Mouse (Mus musculus) hindbrain, embryonic 10.5 days (tissue): ENCODE measurements around the gene Eif2b3. TPM values are rescaled to one million over a fixed set of nuclear protein-coding genes. Genes with fewer than 3 reads are reported as not detected.

ENCODE experiments used
- DNase-seq: peaks from one replicate; pipeline ENCODE4 v3.0.0-alpha.2; 2017; ENCODE audit warnings: low spot score
- H3K27ac ChIP-seq: fragments of 300-500 bp; sonication (generic); 2 replicates; pipeline ENCODE4 v1.5.1; 2016; ENCODE audit warnings: mild to moderate bottlenecking, moderate library complexity
- H3K27me3 ChIP-seq: fragments of 300-500 bp; sonication (generic); 2 replicates; pipeline ENCODE4 v1.6.1; 2016; ENCODE audit warnings: mild to moderate bottlenecking; ENCODE audit not compliant: poor library complexity, insufficient read depth, severe bottlenecking
- H3K36me3 ChIP-seq: fragments of 300-500 bp; sonication (generic); 2 replicates; pipeline ENCODE4 v1.6.1; 2016; ENCODE audit warnings: mild to moderate bottlenecking, moderate library complexity
- H3K4me1 ChIP-seq: fragments of 300-500 bp; sonication (generic); replicated peaks from 2 replicates; pipeline ENCODE4 v1.6.1; 2016; ENCODE audit warnings: mild to moderate bottlenecking
- H3K4me3 ChIP-seq: fragments of 300-500 bp; sonication (generic); 2 replicates; pipeline ENCODE4 v1.5.1; 2016; ENCODE audit warnings: mild to moderate bottlenecking, moderate library complexity
- H3K9me3 ChIP-seq: fragments of 300-500 bp; sonication (generic); 2 replicates; pipeline ENCODE4 v1.6.1; 2016; ENCODE audit warnings: mild to moderate bottlenecking, moderate library complexity
- whole genome bisulfite sequencing: fragments of 180-500 bp; shearing (Covaris S2); methylation state at CpG from one replicate; pipeline ENCODE4 v1.1.7; 2016; 5-methylcytosine and 5-hydroxymethylcytosine counted together
- polyA plus RNA-seq: library from polyadenylated mRNA; unstranded; fragments of >200 nt; fragmentation: Nextera tagmentation; extraction: Ambion mirVana; gene quantifications from 2 replicates; pipeline ENCODE4 v1.2.1, GENCODE M21; 2016

Eif2b3 gene
- polyA plus RNA-seq, 1 experiment from 2014 or later: 49.1 TPM

DNA sequence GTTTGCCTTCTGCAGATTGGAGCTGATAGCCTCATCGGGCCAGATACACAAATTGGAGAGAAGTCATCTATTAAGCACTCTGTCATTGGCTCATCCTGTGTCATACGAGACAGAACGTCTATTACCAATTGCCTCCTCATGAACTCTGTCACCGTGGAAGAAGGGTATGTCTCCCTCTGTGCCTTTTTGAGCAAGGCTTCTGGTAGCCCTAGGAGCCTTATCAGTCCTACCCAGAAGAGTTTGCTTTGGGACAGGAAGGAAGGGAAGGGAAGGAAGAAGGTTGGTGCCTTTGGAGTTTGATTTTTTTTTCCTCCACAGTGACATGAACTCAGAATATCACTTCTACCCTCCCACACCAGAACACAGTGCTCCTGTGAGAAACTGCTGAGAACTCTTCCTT lies 51.4 kb downstream of the Eif2b3 start:
- Histone ChIP-seq H3K4me1 (no peaks in the 10 kb centered on the region), H3K27ac (no peak overlapping the region), H3K9me3 (no peaks in the 10 kb centered on the region), H3K27me3 (peaks cover 12% of the 10 kb centered on the region), H3K36me3 (peaks cover 100% of the 10 kb centered on the region), H3K4me3 (no peak overlapping the region)
- no peak for DNase-seq
- WGBS: 90% methylated on average over 4 of the region's 4 CpGs

DNA sequence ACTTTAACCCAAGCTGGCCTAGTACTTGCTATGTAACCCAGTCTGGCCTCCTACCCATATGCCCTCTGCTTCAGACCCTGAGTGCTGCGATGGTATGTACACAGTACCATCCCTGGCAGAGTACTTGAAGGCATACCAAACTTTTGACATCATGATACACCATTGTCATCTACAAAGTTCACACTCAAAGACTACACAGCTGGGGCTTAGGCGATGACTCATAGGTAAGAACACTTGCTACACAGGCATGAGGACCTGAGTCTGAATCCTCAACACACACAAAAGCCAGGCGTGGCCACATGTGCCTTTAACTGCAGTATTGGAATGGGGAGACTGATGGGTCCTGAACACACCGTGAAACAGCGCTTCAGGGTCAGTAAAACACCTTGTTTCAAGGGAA lies 52.0 kb downstream of the Eif2b3 start:
- Histone ChIP-seq H3K4me3 (no peak overlapping the region), H3K27ac (no peak overlapping the region), H3K4me1 (no peaks in the 10 kb centered on the region), H3K36me3 (peaks cover 98% of the 10 kb centered on the region), H3K9me3 (no peaks in the 10 kb centered on the region), H3K27me3 (peaks cover 8% of the 10 kb centered on the region; the same call in 1 of the 2 replicates)
- WGBS: 94% methylated on average over 5 of the region's 5 CpGs
- DNase-seq: no peak

DNA sequence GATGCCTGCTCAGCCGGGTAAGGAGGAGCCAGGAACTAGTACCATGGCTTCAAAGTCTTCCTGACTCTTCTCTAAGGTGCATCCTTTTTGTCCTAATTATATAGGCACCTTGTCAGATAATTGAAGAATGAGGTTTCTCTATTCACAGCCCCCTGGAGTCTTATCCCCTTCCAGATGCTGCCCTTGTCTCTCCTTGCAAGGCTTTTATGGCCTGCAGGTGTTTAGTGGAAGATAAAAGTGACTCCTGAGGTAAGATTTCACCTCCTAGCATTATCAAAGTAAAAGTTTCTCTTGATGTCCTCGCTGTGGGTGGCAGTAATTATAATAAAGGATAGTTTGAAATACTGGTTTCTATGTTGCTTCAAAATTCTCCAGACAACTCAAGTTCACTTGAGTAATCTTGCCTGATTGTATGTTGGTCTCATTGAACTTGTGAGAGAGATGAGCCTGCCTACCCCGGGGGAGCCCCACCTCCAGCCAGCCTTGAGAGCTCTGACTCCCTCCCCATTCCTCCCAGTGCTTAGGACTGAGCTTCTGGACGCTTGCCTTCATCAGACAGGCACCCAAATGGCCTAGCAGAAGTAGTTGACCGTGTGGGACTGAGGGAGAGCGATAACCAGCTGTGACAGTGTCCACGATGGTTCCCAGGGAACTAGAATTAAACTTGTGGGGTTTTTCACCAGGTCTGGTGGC lies 68.9 kb downstream of the Eif2b3 start:
- H3K9me3 ChIP-seq: no peaks in the 10 kb centered on the region
- DNase-seq: no peak
- H3K27ac ChIP-seq: no peak overlapping the region
- peaks cover 42% of the 10 kb centered on the region for H3K36me3 ChIP-seq
- no peaks in the 10 kb centered on the region for H3K27me3 ChIP-seq
- 86% methylated on average over 7 of the region's 7 CpGs for WGBS
- no peak overlapping the region for H3K4me3 ChIP-seq
- 0 out of 2 replicates have a peak, but pooled peaks cover 8% of the 10 kb centered on the region for H3K4me1 ChIP-seq

DNA sequence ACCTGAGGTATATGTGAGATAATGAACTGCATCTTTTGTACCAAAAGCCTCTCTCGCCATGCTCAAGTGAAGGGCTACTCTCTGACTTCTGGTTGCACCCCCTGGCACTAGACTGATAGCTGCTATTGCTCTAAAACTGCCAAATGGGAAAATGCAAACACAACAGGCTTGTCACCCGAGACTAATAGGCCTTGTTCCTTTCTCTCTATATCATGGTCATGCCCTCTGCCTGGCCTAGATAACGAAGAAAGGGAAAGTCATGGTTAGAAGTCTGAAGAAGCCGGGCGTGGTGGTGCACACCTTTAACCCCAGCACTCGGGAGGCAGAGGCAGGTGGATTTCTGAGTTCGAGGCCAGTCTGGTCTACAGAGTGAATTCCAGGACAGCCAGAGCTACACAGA lies 71.4 kb downstream of the Eif2b3 start:
- Histone ChIP-seq H3K4me1 (peaks cover 16% of the 10 kb centered on the region), H3K27ac (no peak overlapping the region), H3K9me3 (no peaks in the 10 kb centered on the region), H3K36me3 (peaks cover 25% of the 10 kb centered on the region), H3K27me3 (peaks cover 16% of the 10 kb centered on the region), H3K4me3 (no peak overlapping the region)
- no peak for DNase-seq
- 85% methylated on average over 7 of the region's 7 CpGs for WGBS

DNA sequence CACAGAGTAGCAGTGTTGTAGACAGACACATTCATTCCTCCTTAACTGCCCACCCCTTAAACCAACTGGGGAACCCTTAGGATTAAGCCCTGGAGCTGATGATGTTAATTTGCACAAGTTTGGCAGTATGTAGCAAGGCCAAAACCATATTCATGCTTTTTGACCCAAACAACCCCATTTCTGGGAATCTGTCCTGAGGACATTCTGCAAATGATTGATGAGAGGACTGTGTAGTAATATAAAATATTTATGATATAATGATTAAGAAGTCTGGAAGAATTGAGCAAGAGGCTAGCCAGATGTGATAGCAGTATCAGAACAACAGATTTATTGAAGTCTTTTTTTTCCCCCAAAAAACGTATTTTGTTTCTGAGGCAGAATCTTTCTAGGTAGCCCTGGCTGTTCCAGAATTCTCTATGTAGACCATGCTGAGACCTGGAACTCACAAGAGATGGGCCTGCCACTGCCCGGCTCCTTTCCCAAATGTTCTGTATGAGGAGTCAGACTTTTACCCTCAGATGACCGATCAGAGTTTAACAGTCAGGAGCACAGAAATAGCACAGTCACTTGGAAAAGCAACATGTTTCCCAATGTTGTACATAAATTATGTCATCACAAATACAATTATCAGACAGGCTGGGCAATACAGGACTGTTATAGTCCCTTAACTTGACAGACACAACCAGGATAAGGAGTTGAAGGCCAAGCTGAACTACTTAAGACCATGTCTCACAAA lies 75.6 kb downstream of the Eif2b3 start:
- H3K4me1 ChIP-seq: peaks cover 48% of the 10 kb centered on the region
- WGBS: 91% methylated on average over 3 of the region's 3 CpGs

DNA sequence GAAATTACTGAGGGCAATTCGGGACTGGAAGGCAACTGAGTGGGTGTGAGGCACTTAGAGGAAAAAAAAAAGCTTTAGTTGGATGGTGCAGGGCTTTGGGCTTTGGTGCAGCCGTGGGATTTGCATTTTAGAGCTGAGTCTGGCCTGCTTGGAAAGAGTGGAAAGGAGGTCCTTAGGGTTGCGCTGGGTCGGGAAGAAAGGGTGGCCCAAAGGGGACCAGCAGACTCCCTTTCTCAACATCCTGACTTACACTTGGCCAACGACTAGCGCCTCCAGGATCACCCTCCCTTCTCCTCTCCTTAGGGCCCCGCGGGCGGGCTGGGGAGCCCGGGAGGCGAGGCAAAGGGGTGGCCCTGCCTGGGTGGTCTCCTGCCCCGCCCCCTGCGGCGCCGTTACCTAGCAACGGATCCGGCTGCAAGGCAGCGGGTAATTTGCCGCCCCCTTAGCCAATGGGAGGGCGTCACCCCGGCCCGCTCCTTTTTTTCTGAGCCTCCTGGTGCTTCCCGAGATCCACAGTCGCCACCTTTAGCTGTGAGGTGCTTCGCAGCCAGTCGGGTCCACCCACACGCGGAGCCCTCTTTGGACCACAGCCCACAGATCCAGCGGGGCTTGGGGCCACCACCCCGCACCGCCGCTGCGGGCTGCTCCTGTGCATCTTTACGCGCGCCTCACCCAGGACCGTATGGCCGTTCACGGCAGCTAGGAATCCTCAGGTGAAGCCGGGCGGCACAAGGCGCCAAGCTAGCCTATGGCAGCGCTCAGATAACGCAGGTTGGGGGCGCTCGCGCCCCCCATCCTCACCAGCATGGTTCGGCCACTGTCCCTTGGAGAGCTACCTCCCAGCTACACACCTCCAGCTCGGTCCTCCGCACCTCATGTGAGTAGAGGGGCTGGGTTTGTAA lies 76.6 kb downstream of the Eif2b3 start, which contains the start of gene Ptch2:
Ptch2 (plus strand) TSS at position 525 of the 902 bp plus-strand sequence.
- WGBS: under 1% methylated on average over 50 of the region's 50 CpGs
- peak; percentile 90 for DNase-seq
- Histone ChIP-seq H3K27ac (peak within 1 kb of the TSS; percentile 89), H3K9me3 (no peaks in the 10 kb centered on the region), H3K4me3 (peak within 1 kb of the TSS; percentile 72), H3K36me3 (peaks cover 4% of the 10 kb centered on the region; the same call in 1 of the 2 replicates), H3K27me3 (peaks cover 40% of the 10 kb centered on the region), H3K4me1 (peaks cover 42% of the 10 kb centered on the region)

More for the DNA sequence above, 75.6 kb downstream of the Eif2b3 start:
- Histone ChIP-seq H3K36me3 (no peaks in the 10 kb centered on the region; the same call in 1 of the 2 replicates), H3K27me3 (peaks cover 40% of the 10 kb centered on the region), H3K27ac (no peak overlapping the region), H3K4me3 (no peak overlapping the region), H3K9me3 (no peaks in the 10 kb centered on the region)
- DNase-seq: no peak

DNA sequence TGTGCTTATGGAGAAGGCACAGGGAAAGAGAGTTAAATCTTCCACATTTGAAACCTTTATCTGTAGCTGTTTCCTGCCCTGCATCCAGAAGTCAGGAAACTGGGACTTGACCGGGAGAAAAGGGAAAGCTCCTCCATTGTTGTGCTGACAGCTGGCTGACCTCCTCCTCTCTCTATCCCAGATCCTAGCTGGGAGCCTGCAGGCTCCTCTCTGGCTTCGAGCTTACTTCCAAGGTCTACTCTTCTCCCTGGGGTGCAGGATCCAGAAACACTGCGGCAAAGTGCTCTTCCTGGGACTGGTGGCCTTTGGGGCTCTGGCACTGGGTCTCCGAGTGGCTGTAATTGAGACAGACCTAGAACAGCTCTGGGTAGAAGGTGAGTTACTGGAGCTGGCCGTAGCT lies 77.5 kb downstream of the Eif2b3 start:
- peaks cover 40% of the 10 kb centered on the region for H3K27me3 ChIP-seq
- peaks cover 45% of the 10 kb centered on the region for H3K4me1 ChIP-seq
- DNase-seq: peak; percentile 24
- peaks cover 9% of the 10 kb centered on the region; the same call in 1 of the 2 replicates for H3K36me3 ChIP-seq
- H3K27ac ChIP-seq: peak overlapping the region; percentile 89
- H3K4me3 ChIP-seq: peak overlapping the region; percentile 72
- H3K9me3 ChIP-seq: no peaks in the 10 kb centered on the region
- 16% methylated on average over 5 of the region's 5 CpGs for WGBS

DNA sequence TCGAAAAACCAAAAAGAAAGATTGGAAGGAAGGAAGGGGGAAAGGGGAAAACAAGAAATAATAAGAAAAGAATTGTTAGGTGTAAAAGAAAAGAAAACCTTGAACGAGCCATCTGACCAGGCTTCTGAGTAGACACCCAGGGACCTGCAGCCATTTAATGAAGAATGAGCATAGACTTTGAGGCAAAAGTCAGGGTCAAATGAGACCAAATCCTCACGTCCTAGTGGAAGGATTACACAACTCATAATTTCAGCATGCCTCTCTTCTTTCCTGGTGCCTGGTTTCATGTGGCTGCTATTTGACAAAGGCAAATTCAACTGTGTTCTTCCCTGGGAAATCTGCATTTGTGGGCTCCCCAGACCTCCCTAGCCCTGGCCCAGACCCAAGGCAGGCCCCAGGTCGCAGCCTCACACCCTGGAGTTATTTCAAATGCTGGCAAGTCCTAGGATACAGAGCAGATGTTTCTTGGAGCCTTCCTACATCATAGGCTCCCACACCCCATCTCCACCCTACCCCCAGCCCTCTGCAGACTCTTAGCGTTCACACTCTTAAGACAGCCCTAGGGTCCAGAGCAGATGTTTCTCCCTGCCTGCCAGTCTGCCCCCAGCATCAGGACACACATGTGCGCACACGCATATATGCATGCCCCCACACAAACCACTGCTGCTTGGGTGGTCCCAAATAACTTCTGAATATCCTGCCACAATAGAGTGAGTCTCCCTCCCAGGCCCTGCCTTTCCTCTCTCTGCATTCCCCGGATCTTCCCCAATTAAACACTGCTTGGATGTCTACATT lies 79.0 kb downstream of the Eif2b3 start:
- Histone ChIP-seq H3K4me3 (peak overlapping the region; percentile 5; the same call in 1 of the 2 replicates), H3K27me3 (peaks cover 40% of the 10 kb centered on the region), H3K27ac (peak overlapping the region; percentile 23; the same call in 1 of the 2 replicates), H3K4me1 (peaks cover 45% of the 10 kb centered on the region), H3K9me3 (no peaks in the 10 kb centered on the region), H3K36me3 (peaks cover 14% of the 10 kb centered on the region; the same call in 1 of the 2 replicates)
- peak; percentile 18 for DNase-seq
- 61% methylated on average over 8 of the region's 8 CpGs for WGBS

DNA sequence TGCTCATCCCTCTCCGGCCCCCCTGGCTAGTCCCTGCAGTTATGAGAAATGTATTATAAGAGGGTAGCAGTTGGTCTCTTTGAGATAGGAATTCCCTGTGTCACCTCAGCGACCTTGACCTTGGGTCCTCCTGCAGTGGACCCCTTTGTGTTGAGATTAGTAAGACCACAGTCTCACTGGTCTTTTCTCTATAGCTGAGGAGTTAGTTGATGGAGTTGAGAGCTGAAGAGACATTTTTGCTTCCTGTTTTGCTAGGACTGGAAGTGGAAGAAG lies 79.5 kb downstream of the Eif2b3 start:
- peak overlapping the region; percentile 5; the same call in 1 of the 2 replicates for H3K4me3 ChIP-seq
- 73% methylated on average over 2 of the region's 2 CpGs for WGBS
- H3K27ac ChIP-seq: no peak overlapping the region
- H3K9me3 ChIP-seq: no peaks in the 10 kb centered on the region
- H3K36me3 ChIP-seq: peaks cover 14% of the 10 kb centered on the region; the same call in 1 of the 2 replicates
- no peak for DNase-seq
- H3K4me1 ChIP-seq: peaks cover 45% of the 10 kb centered on the region
- peaks cover 40% of the 10 kb centered on the region for H3K27me3 ChIP-seq

DNA sequence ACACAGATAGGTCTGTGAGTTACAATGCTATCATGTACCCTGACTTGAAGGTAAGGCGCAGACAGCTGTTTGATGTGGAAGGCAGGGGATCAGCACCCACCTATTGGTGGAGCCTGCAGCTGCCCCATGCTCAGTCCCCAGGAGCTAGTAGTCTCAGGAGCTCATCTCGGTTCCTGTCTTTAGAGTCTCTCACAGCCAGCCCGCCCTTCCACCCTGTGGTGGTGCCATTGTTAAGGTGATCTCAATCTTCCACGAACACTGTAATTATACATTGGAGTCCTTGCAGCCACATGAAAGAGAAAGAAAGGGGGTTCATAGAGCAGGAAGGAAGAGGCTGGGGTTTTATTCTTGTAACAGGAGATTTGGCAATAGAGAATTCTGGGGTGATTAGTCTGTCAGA lies 80.8 kb downstream of the Eif2b3 start:
- WGBS: 75% methylated on average over 4 of the region's 4 CpGs
- Histone ChIP-seq H3K27me3 (peaks cover 29% of the 10 kb centered on the region), H3K36me3 (peaks cover 20% of the 10 kb centered on the region; the same call in 1 of the 2 replicates), H3K4me3 (no peak overlapping the region), H3K9me3 (no peaks in the 10 kb centered on the region), H3K27ac (no peak overlapping the region), H3K4me1 (peaks cover 43% of the 10 kb centered on the region)
- DNase-seq: no peak

DNA sequence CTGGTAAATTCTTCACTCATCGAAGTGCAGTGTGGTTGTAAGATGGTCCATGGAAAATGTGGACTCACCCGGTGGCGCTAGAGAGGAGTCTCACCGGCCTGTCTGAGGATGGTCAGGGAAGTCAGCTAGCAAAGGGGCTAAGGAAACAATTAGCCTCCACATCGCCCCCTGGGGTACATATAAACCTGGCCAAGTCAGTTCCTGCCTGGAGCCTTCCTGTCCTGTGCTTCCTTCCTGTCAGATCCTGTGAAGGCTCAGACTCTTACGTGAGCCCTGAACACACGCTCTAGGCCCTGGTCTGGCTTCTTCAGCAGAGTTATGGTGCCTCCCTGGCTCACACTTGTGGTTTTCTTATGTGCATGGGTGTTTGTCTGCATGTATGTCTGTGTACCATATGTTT lies 82.0 kb downstream of the Eif2b3 start:
- WGBS: 52% methylated on average over 7 of the region's 7 CpGs
- Histone ChIP-seq H3K36me3 (peaks cover 27% of the 10 kb centered on the region), H3K4me1 (peaks cover 39% of the 10 kb centered on the region), H3K4me3 (no peak overlapping the region), H3K27me3 (peaks cover 23% of the 10 kb centered on the region), H3K9me3 (no peaks in the 10 kb centered on the region), H3K27ac (peak overlapping the region; percentile 40; the same call in 1 of the 2 replicates)
- peak; percentile 53 for DNase-seq

DNA sequence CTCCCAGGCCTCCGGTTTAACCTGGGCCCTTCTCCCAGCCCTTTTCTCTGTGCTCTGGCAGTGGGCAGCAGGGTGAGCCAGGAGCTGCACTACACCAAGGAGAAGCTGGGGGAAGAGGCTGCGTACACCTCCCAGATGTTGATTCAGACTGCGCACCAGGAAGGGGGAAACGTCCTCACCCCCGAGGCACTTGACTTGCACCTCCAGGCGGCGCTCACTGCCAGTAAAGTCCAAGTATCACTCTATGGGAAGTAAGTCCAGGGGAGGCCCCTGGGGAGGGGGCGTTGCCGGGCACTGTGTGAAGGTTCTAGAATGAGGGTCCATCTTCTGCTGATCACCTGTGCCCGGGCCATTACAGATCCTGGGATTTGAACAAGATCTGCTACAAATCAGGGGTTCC lies 85.5 kb downstream of the Eif2b3 start:
- no peak for DNase-seq
- H3K27me3 ChIP-seq: no peaks in the 10 kb centered on the region; the same call in 1 of the 2 replicates
- no peak overlapping the region for H3K27ac ChIP-seq
- peaks cover 54% of the 10 kb centered on the region for H3K36me3 ChIP-seq
- H3K9me3 ChIP-seq: no peaks in the 10 kb centered on the region
- 81% methylated on average over 10 of the region's 10 CpGs for WGBS
- H3K4me1 ChIP-seq: peaks cover 10% of the 10 kb centered on the region
- H3K4me3 ChIP-seq: no peak overlapping the region
